Mouse (Mus musculus): ENCODE data around the gene Enc1. TPM values are rescaled to one million over a fixed set of nuclear protein-coding genes. Genes with fewer than 3 reads are reported as not detected.

The Enc1 gene
- total RNA-seq, 2 experiments from 2014 or later, result 1.4 to 2.6 TPM

DNA sequence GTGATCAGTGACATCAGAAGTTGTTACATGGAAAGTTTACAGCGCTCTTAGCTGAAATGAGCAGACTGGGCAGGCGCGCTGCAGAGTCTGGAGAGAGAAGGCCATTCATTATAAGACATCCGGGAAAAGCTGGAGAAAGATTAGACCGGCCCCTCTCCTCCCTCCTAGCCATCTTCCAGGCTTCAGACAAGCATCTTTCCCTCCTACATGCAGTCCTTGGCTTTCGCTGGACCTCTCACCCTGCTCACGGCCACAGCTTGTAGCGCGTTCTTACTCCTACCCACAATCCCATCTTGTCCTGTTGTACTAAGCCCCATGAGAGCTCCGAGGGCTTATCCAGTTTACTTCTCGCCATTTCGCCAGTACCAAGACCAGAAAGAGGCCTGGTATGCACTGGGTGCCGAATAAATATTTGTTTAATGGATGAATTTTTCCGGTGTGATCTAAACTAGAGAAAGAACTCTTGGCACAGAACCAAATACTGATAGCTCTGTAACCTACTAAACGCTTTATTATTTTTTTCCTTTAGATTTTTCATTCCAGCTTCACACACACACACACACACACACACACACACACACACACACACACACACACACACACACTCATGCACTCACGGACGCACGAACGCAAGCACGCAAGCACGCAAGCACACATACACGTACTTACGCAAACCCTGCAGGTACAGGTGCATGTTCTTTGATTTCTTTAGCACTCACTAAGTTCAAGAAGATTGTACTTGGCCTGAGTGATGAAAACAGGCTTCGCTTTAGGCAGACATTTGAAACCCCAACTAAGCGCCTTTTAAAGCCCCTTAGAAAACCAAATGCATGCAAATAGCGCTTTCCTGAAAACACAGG lies 41.4 kb downstream of the Enc1 start:
- intact Hi-C loops (cut with DNase I), result no loop called here
- no peak for DNase-seq

DNA sequence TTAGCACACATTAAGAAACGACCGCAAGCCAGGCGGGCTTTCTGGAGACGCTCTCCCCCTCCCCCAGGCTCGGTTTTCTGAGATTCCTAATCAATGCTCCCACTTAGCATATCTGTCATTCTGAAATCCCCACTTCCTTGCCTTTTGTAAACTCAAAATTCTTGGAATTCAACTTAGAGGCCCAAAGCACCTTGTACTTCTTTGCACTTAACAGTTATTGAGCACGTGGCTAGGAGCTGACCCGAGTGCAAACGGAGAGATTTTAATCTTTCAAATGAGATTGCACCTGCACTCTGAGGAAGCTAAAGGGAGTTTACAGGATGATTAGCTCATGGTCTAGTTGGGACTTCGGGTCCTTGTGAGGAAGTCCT lies 42.0 kb downstream of the Enc1 start:
- DNase-seq, result no peak
- intact Hi-C loops (cut with DNase I), result no loop called here

DNA sequence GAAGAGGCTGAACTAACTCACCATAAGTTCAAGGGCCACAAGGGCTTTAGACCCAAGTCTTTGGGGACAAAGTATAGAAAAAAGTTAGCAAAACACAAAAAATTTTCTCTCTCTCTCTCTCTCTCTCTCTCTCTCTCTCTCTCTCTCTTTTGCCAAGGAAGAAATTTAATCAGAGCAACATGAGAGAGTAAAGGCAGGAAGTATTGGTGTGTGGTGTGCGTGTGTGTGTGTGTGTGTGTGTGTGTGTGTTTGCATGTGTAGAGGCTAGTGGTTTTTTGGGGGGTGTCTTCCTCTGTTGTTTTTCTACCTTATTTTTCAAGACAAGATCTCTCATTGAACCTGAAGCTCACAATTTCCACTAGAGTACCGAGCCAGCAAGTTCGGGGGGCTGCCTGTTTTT lies 46.1 kb downstream of the Enc1 start:
- no peak for DNase-seq
- intact Hi-C loops (cut with DNase I), result no loop called here

DNA sequence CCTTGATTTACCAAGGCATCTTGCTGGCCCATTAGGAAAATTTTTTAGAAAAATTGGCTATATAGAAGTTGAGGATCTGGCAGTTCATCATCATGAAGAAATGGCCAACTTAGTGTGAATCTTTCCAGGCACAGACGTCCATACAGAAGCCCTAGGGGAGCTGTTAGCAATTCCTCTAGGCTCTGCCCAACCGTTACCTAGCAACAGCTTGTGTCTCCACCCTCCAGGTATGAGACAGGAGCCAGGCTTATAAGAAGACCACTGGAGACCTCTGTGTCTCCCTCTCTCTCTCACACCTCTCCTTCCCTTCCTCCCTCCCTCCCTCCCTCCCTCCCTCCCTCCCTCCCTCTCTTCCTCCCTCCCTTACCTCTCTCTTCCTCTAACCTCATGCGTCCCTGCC lies 49.8 kb downstream of the Enc1 start:
- no peak for DNase-seq
- intact Hi-C loops (cut with DNase I), result no loop called here

DNA sequence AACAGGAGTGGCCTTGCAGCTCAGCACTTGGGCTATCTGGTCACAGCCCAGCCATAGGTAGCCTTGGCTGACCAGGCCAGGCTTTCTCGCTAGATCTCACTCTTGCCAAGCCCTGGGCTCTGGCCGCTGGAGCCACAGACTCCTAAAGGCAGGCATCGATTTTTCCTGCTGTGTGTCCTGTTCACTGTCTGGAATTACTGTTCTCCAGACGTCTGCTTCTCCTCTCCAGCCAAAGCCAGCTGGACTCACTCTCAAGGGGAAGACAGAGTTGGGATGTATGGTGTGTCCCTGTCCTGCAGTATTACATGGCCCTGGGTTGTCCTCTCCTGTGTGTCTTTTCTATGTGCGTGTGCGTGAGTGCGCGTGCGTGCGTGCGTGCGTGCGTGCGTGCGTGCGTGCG lies 50.4 kb downstream of the Enc1 start:
- intact Hi-C loops (cut with DNase I), result no loop called here
- DNase-seq, result no peak

DNA sequence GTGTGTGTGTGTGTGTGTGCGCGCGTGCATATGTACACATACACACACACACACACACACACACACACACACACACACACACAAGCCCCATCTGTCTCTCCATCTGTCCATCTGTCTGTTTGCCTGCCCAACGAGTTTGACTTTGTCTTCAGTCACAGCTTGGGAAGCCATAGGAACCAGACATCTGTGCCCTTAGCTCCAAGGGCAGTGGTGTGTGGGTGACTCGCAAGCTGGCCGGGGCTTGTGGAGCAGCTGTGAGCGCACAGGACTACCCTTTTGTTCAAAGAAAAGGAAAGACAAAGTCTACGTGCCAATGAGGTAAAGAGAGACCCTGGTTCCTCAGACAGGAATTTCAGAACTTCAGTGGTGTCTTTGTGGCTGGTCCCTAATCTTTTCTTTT lies 51.1 kb downstream of the Enc1 start:
- intact Hi-C loops (cut with DNase I), result no loop called here
- DNase-seq, result no peak

DNA sequence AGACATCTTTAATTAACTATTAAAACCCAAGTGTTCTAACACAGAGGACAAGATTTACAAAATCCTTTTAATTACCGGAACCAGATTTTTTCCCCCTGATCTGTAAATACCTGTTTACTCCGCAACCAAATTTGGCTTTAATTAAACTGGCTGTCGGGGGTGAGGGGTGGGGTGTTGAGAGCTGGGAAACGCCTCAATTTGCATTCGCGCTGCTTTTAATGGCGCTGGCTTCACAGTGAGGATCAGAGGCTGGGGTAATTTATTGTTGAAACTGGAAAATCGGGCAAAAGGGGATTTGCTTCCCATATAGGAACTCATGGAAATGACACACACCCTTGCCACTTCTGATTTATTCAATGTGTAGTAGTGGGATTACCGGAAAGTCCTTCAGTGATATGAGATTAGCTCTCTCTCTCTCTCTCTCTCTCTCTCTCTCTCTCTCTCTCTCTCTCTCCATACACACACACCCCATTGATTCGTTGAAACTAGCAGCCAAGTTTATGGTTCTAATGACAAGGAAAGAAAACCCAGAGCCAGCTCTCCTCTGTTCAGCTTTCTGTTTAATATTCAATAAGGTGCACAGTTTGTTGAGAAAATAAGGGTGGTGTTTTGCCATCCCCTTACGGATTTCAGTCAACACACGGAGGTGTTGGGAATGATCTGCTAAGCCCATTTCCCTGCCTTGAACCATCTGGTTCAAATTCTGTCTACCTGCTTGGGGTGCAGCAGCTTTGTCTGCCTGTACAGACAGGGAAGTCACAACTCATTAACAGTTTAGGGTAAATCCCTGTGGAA lies 51.7 kb downstream of the Enc1 start:
- intact Hi-C loops (cut with DNase I), result no loop called here
- no peak for DNase-seq

DNA sequence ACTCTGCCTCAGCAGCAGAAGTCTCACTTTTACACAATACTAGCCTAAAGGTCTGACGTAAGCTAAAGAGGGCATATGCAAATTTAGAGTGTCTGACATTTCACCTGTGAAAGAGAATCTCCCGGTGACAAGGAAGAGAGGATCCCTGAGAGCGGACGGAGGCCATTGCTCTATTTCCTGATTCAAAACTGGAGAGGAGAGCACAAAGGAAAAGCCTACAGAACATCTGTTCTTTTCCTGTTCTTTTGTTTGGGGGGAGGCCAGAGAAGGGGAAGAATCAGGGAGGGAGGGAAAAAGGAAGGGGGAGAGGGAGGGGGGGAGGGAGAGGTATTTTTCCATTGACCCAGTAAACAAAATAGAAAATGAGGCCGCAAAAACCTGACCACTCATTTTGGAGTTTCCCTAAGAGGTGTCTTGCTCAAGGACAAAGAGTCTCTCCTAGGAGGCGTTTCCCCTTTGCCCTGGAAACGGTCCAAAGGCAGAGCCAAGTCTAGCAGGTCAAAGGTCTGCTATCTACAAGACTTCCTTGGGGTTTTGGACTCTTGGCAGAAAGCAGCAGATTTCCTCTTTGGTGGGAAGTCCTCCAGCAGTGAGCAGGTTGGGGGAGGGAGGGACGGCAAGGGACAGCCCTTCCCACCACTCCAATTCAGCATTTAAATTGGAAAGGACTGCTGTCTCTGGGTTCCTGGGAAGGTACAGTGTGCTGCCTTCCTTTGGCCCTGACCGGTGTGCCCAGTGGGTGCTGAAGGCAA lies 54.4 kb downstream of the Enc1 start:
- intact Hi-C loops (cut with DNase I), result no loop called here
- peak in 1 of 2 experiments; percentile 28 for DNase-seq

DNA sequence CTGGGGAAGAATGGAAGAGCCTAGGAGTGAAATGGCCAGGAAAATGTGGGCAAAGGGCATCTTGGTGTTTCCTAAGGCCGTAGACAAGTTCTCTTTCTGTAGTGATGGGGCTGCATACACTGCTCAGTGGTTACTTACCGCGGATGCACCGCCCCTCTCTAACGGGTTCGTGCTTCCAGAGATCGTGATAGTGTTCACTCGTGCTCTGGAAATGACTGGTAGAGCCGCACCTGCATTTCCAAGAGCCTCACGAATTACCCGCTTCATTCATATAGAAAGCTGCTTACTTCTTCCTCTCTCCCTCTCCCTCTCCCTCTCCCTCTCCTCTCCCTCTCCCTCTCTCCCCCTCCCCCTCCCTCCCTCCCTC lies 54.9 kb downstream of the Enc1 start:
- DNase-seq, result no peak
- intact Hi-C loops (cut with DNase I), result no loop called here

DNA sequence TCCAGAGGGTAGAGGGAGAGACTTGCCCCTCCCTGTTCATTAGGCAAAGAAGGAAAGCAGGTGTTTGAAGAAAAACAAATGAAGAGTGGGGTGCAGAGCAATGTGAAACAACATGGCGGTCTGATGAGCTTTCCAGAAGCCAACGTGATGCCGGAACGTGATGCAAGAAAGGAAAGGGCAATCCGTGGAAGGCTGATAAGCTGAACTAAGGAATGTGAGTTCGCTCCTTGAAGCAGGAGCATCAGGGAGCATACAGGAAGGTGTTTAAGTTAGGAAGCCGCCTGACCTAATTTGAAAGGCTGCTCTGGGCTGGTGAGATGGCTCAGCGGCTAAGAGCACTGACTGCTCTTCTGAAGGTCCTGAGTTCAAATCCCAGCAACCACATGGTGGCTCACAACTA lies 55.4 kb downstream of the Enc1 start:
- DNase-seq, result no peak
- intact Hi-C loops (cut with DNase I), result no loop called here

DNA sequence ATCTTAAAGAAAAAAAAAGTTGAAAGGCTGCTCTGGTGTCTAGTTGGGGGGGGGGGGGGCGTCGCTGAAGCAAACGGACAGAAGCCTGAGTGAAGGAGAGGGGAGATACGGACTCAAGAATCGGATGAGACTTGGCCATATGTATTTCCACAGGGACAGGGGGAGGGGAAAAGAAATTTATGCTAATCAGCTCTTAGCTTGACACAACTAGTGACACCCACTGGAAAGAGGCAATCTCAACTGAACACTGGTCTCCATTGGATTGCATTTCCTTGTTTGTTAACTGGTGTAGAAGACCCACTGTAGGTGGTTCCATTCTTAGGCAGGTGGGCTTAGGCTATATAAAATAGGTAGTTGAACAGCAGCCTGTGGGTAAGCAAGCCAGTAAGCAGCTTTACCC lies 55.9 kb downstream of the Enc1 start:
- intact Hi-C loops (cut with DNase I), result no loop called here
- DNase-seq, result no peak

DNA sequence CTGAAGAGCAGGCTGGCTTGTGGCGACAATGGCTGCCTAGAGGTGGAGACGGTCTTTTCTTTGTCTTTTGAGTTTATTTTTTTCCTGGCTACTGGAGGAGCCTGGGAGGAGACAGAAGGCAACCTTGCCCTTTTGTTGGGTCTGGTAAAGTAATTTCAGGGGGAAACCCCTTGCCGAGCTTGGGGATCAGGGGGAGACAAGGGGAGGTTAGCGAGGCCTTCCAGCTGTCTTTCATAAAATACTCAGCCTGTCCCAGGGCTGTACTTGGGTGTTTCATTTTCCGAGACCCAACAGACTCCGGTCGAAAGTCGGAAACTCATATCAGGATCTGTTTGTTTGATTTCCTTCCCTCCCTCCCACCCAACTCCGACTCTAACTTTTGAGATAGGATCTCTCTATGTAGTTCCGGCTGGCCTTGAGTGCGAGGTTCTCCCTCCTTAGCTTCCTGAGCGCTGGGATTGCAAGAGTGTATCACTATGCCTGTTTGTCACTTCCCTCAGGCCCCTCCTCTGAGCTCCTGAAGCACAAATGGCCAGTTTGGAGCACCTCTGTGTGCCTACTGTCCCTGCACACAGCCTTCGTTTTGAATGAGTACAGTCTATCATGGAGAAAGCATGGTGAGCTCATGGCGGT lies 56.6 kb downstream of the Enc1 start:
- intact Hi-C loops (cut with DNase I), result no loop called here

DNA sequence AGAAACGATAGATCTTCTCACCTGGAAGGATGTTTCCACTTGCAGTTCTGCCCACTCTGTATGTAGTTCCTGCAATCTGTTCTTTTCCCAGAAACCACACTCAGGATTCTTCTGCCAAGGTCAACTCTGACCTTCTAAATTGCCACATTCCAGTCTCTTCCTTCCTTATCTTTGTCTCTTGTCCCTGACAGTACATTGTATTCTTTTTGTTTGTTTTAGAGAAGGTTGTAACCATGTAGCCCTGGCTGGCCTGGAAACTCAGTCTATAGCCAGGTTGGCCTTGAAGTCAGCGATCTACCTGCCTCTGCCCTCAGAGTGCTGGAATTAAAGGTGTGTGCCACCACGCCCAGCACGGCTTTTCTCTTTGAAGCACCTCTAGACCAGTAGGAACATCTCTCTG lies 58.0 kb downstream of the Enc1 start:
- DNase-seq, result no peak
- intact Hi-C loops (cut with DNase I), result no loop called here

More for the DNA sequence above, 56.6 kb downstream of the Enc1 start:
- no peak for DNase-seq

DNA sequence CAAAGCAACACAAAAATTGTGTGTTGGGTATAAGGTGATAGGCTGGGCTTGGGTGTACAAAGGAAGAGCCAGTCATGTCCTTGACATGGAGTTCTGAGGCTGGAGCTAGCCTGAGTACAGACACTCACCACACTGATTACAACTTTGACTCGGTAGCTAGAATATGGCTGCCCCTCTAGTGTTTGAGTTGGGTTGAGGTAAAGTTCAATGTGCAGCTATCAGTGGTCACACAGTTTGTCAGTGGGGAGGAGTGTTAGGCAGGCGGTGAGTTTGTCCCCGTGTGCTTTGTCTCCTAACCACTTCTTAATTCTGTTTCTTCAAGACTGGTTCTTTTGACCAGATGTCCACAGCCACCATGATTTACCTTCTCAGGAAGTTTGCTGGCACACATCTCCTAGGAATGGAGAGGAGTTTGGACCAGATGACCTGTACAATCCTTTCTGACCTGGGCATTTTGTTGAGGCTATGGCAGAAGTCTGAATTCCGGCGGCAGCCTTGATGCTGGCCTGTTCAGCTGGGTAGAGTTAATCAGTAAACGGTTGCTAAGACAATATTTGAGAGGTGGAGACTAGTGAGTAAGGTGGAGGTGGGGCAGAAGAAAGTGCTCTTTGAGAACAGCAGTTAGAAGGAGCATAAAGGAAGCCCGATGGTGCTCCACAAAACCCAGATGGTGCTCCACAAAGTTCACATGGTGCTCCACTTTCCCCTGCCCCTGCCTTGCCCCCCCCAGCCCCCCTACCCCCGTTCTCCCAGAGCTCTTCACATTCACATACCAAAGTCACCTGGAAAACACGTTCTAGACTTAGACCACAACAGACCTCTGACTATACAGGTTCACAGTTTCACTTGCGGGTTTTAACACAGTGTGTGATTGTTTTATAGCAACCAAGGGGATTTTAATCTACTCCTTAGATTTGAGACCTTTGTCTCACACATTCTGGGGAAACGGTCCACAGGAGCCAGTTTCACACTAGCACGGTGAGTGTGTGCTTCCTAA lies 59.3 kb downstream of the Enc1 start:
- DNase-seq, result no peak
- intact Hi-C loops (cut with DNase I), result no loop called here

Other genes with a start within 250 kb of the Enc1 start
- gene 1700029F12Rik, start 206.7 kb upstream of the Enc1 start, total RNA-seq (2021), result not detected
- gene Fam169a, start 173.8 kb upstream of the Enc1 start, total RNA-seq (2021), result not detected
- gene Gm6169, start 141.9 kb upstream of the Enc1 start, total RNA-seq (2021), result 1 to 10 TPM in 1 of 2 experiments, not detected in 1; 1.1 TPM
- gene Gfm2, start 103.2 kb upstream of the Enc1 start, total RNA-seq (2021), result 10 to 100 TPM; 45.9 to 49.8 TPM
- gene Nsa2, start 103.2 kb upstream of the Enc1 start, total RNA-seq (2021), result 10 to 100 TPM; 42.4 to 49.4 TPM
- gene Hexb, start 42.7 kb upstream of the Enc1 start, total RNA-seq (2021), result 1 to 10 TPM; 6.8 to 7.7 TPM